Mouse (Mus musculus): Measurements from ENCODE around the gene Hist1h4a. TPM values are rescaled to one million over a fixed set of nuclear protein-coding genes. Genes with fewer than 3 reads are reported as not detected.
A peak's percentile ranks its signal among the peaks of the same experiment; 100 is the strongest.

Hist1h4a gene
- total RNA-seq (2012; rRNA removed) (2,939 and 3,025 TPM in 2 replicates), polyA plus RNA-seq (2012; ENCODE audit: insufficient read depth in 1 of 2, insufficient read length in 2 of 2, low read depth in 1 of 2, low replicate concordance in 2 of 2, missing spikeins in 1 of 2) (1 to 10 TPM in 1 of 2 experiments, not detected in 1; 9.8 TPM)

- H3K79me2 ChIP-seq (ENCODE audit: control insufficient read depth, insufficient read depth, low read length, poor library complexity) = no peaks in the 10 kb centered on the region; the same call in 1 of the 2 replicates
- H3K36me3 ChIP-seq (ENCODE audit: control insufficient read depth in 1 of 2, insufficient read depth in 2 of 2, low read length in 2 of 2) = peaks cover 0 to 37% of the 10 kb centered on the region in 2 experiments; a peak in 2 of 4 replicates
- H3K9me3 ChIP-seq (replicated peaks; ENCODE audit: insufficient read depth, low read length) = no peaks in the 10 kb centered on the region
- peak within 1 kb of the TSS; percentile 97 for H3K27ac ChIP-seq (ENCODE audit: control insufficient read depth, low read depth, low read length)
- H3K27me3 ChIP-seq (ENCODE audit: control insufficient read depth in 1 of 2, insufficient read depth in 2 of 2, low read length in 2 of 2) = no peaks in the 10 kb centered on the region
- DNase-seq (ENCODE audit: low read depth, low spot score) = peak; percentile 98
- H3K4me3 ChIP-seq (ENCODE audit: control insufficient read depth in 1 of 2, insufficient read depth in 1 of 2, low read depth in 2 of 2, low read length in 2 of 2) = peak within 1 kb of the TSS; percentile 1 to 27; a peak in 3 of 4 replicates
- TF ChIP-seq POLR2A (IDR thresholded peaks at IDR 0.05; ENCODE audit: control insufficient read depth in 1 of 2, insufficient read depth in 1 of 2, low read depth in 1 of 2, low read length in 2 of 2, poor library complexity in 1 of 2) (peak; percentile 71 to 97; a peak in 3 of 4 replicates), TBP (IDR thresholded peaks at IDR 0.05; ENCODE audit: low read depth, low read length) (peak; percentile 99), POLR2AphosphoS5 (IDR thresholded peaks at IDR 0.05; ENCODE audit: borderline replicate concordance, low read depth, low read length) (peak; percentile 98; the same call in 1 of the 2 replicates), KAT2A (conservative IDR thresholded peaks at IDR 0.05; ENCODE audit: low read depth, low read length) (no peak), RCOR1 (IDR thresholded peaks at IDR 0.05; ENCODE audit: low read depth, low read length) (no peak), NRF1 (IDR thresholded peaks at IDR 0.05; ENCODE audit: insufficient read depth, low read depth, low read length, poor library complexity, severe bottlenecking) (no peak), ETS1 (IDR thresholded peaks at IDR 0.05; ENCODE audit: low read depth, low read length) (no peak), ZNF384 (IDR thresholded peaks at IDR 0.05; ENCODE audit: low read depth, low read length) (no peak), CTCF (IDR thresholded peaks at IDR 0.05 in 2 of 3, conservative IDR thresholded peaks at IDR 0.05 in 1 of 3; ENCODE audit: control insufficient read depth in 1 of 3, insufficient read depth in 1 of 3, low read depth in 2 of 3, low read length in 3 of 3, poor library complexity in 1 of 3, severe bottlenecking in 1 of 3) (no peak), CHD2 (IDR thresholded peaks at IDR 0.05; ENCODE audit: low read length) (no peak), ELF1 (IDR thresholded peaks at IDR 0.05; ENCODE audit: low read depth, low read length) (no peak), UBTF (IDR thresholded peaks at IDR 0.05; ENCODE audit: borderline replicate concordance, insufficient read depth, low read depth, low read length) (peak; percentile 92; the same call in 1 of the 2 replicates)
- H3K4me1 ChIP-seq (ENCODE audit: control insufficient read depth in 1 of 2, insufficient read depth in 2 of 2, low read length in 2 of 2) = peaks cover 0 to 13% of the 10 kb centered on the region in 2 experiments; a peak in 1 of 4 replicates
- peak within 1 kb of the TSS; percentile 81 for H3K9ac ChIP-seq (ENCODE audit: control insufficient read depth, low read depth, low read length, poor library complexity, severe bottlenecking)
These were observed at the start of gene Hist1h4a for GRCm38 (mm10) chr13:23760972-23761864. Hist1h4a (minus strand) TSS chr13:23761230.

GRCm38 (mm10) chr13:23806422-23807052, 45.5 kb upstream of the Hist1h4a start, which contains the start of gene Slc17a2:
Slc17a2 (plus strand) TSS chr13:23806993.
- H3K27me3 ChIP-seq (ENCODE audit: control insufficient read depth in 1 of 2, insufficient read depth in 2 of 2, low read length in 2 of 2) = peaks cover 14 to 30% of the 10 kb centered on the region in 2 experiments
- no peak within 1 kb of the TSS for H3K4me3 ChIP-seq (ENCODE audit: control insufficient read depth in 1 of 2, insufficient read depth in 1 of 2, low read depth in 2 of 2, low read length in 2 of 2)
- no peaks in the 10 kb centered on the region for H3K9me3 ChIP-seq (replicated peaks; ENCODE audit: insufficient read depth, low read length)
- no peaks in the 10 kb centered on the region for H3K79me2 ChIP-seq (ENCODE audit: control insufficient read depth, insufficient read depth, low read length, poor library complexity)
- H3K27ac ChIP-seq (ENCODE audit: control insufficient read depth, low read depth, low read length) = no peak within 1 kb of the TSS
- H3K4me1 ChIP-seq (ENCODE audit: control insufficient read depth in 1 of 2, insufficient read depth in 2 of 2, low read length in 2 of 2) = no peaks in the 10 kb centered on the region
- no peak within 1 kb of the TSS for H3K9ac ChIP-seq (ENCODE audit: control insufficient read depth, low read depth, low read length, poor library complexity, severe bottlenecking)
- H3K36me3 ChIP-seq (ENCODE audit: control insufficient read depth in 1 of 2, insufficient read depth in 2 of 2, low read length in 2 of 2) = no peaks in the 10 kb centered on the region
- no peak for DNase-seq (ENCODE audit: low read depth, low spot score)
- no peak for TF ChIP-seq ZMIZ1 (IDR thresholded peaks at IDR 0.05; ENCODE audit: low read depth, low read length)
- TF ChIP-seq MEF2A (IDR thresholded peaks at IDR 0.05; ENCODE audit: extremely low read depth, insufficient replicate concordance, low read depth, low read length, poor library complexity, severe bottlenecking) = no peak
- no peak for TF ChIP-seq JUND (IDR thresholded peaks at IDR 0.05; ENCODE audit: low read depth, low read length)
- no peak for TF ChIP-seq POLR2AphosphoS2 (IDR thresholded peaks at IDR 0.05; ENCODE audit: low read length)
- TF ChIP-seq RCOR1 (IDR thresholded peaks at IDR 0.05; ENCODE audit: low read depth, low read length) = no peak
- TF ChIP-seq USF1 (IDR thresholded peaks at IDR 0.05; ENCODE audit: low read depth, low read length) = no peak
- no peak for TF ChIP-seq ZKSCAN1 (IDR thresholded peaks at IDR 0.05; ENCODE audit: low read depth, low read length)
- no peak for TF ChIP-seq MXI1 (IDR thresholded peaks at IDR 0.05; ENCODE audit: low read depth, low read length)
- no peak for TF ChIP-seq CHD1 (IDR thresholded peaks at IDR 0.05; ENCODE audit: low read depth, low read length)
- no peak for TF ChIP-seq ZC3H11A (IDR thresholded peaks at IDR 0.05; ENCODE audit: low read depth, low read length)
- no peak for TF ChIP-seq EP300 (IDR thresholded peaks at IDR 0.05; ENCODE audit: low read depth in 1 of 2, low read length in 2 of 2)
- TF ChIP-seq MYC (IDR thresholded peaks at IDR 0.05; ENCODE audit: low read depth, low read length) = no peak
- no peak for TF ChIP-seq HCFC1 (IDR thresholded peaks at IDR 0.05; ENCODE audit: low read depth, low read length)
- no peak for TF ChIP-seq CHD2 (IDR thresholded peaks at IDR 0.05; ENCODE audit: low read length)
- no peak for TF ChIP-seq CTCF (IDR thresholded peaks at IDR 0.05 in 2 of 3, conservative IDR thresholded peaks at IDR 0.05 in 1 of 3; ENCODE audit: control insufficient read depth in 1 of 3, insufficient read depth in 1 of 3, low read depth in 2 of 3, low read length in 3 of 3, poor library complexity in 1 of 3, severe bottlenecking in 1 of 3)

All from MEL (cell line).